Mouse (Mus musculus): ENCODE data around the gene Paics. TPM values are rescaled to one million over a fixed set of nuclear protein-coding genes. Genes with fewer than 3 reads are reported as not detected.

Gene Paics
- polyA plus RNA-seq, 1 experiment from 2014 or later = 161 TPM

GRCm38 (mm10) chr5:76947142-76947541, 4.0 kb upstream of the Paics start:
- WGBS = 97% methylated on average over 4 of the region's 4 CpGs
- Histone ChIP-seq H3K27me3 (ENCODE audit: control insufficient read depth, insufficient read depth, low read length) (no peaks in the 10 kb centered on the region), H3K36me3 (replicated peaks; ENCODE audit: control insufficient read depth, insufficient read depth) (no peaks in the 10 kb centered on the region), H3K27ac (no peak overlapping the region), H3K4me2 (replicated peaks) (no peak overlapping the region), H3K9me3 (ENCODE audit: control insufficient read depth, low read length) (no peaks in the 10 kb centered on the region), H3K4me3 (replicated peaks; ENCODE audit: low read length) (no peak overlapping the region), H3K4me1 (replicated peaks; ENCODE audit: control insufficient read depth, insufficient read depth, low read length) (peaks cover 13% of the 10 kb centered on the region), H3K9ac (no peak overlapping the region)
- DNase-seq (ENCODE audit: low spot score) = no peak
- no peak for ATAC-seq (ENCODE audit: low FRiP score)

GRCm38 (mm10) chr5:76947758-76948157, 3.3 kb upstream of the Paics start:
- no peak for ATAC-seq (ENCODE audit: low FRiP score)
- no peaks in the 10 kb centered on the region for H3K9me3 ChIP-seq (ENCODE audit: control insufficient read depth, low read length)

DNA sequence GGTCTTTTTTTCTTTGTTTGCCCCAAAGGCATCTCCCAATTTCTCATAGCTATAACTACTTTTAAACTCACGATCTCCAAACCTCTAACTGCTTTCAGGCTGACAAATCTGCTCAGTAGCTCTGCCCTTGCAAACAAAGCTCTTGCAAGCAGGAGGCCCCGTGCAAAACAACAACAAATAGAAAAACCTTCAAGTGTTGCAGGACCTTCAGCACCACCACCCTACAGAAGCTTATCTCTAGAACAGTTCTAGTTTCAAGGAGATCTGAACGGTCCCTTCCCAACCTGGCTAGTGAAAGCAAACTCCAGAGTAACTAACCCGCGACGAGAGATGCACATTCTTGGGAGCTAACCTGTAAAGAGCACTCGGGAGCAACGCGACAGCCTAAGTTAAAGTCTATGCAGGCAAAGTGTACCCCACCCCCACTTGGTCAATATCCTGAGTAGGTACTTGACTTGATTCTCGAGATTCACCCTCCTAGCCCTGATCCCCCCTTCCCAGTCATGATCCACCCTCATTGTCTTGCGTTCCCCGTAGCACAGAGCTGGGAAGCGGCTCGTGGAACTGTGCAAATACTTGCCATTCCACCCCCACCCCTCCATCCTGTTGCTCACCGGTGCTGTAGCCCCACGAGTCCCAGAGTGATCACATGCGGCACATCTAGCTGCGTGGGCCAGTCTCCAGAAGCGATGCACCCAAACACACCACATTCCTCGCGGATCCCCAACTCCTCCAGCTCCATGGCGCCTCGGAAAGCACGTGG, 583 bp upstream of the Paics start:
- under 1% methylated on average over 24 of the region's 24 CpGs for WGBS
- peak overlapping the region; percentile 53; the same call in 1 of the 2 replicates for H3K27ac ChIP-seq

More at GRCm38 (mm10) chr5:76947758-76948157, 3.3 kb upstream of the Paics start:
- no peak overlapping the region for H3K9ac ChIP-seq
- WGBS = 94% methylated on average over 4 of the region's 4 CpGs
- no peak overlapping the region for H3K27ac ChIP-seq
- no peak for DNase-seq (ENCODE audit: low spot score)
- H3K4me1 ChIP-seq (replicated peaks; ENCODE audit: control insufficient read depth, insufficient read depth, low read length) = peaks cover 20% of the 10 kb centered on the region
- H3K4me2 ChIP-seq (replicated peaks) = no peak overlapping the region
- H3K27me3 ChIP-seq (ENCODE audit: control insufficient read depth, insufficient read depth, low read length) = no peaks in the 10 kb centered on the region
- H3K4me3 ChIP-seq (replicated peaks; ENCODE audit: low read length) = no peak overlapping the region
- H3K36me3 ChIP-seq (replicated peaks; ENCODE audit: control insufficient read depth, insufficient read depth) = no peaks in the 10 kb centered on the region

GRCm38 (mm10) chr5:76952112-76953040, 1.3 kb downstream of the Paics start:
- Histone ChIP-seq H3K27me3 (ENCODE audit: control insufficient read depth, insufficient read depth, low read length) (no peaks in the 10 kb centered on the region), H3K4me2 (replicated peaks) (peak overlapping the region; percentile 70), H3K27ac (peak overlapping the region; percentile 84), H3K4me1 (replicated peaks; ENCODE audit: control insufficient read depth, insufficient read depth, low read length) (peaks cover 22% of the 10 kb centered on the region), H3K9ac (peak overlapping the region; percentile 73), H3K36me3 (replicated peaks; ENCODE audit: control insufficient read depth, insufficient read depth) (peaks cover 12% of the 10 kb centered on the region), H3K4me3 (replicated peaks; ENCODE audit: low read length) (peak overlapping the region; percentile 61), H3K9me3 (ENCODE audit: control insufficient read depth, low read length) (no peaks in the 10 kb centered on the region)
- ATAC-seq (ENCODE audit: low FRiP score) (no peak), DNase-seq (ENCODE audit: low spot score) (no peak)
- WGBS = 20% methylated on average over 7 of the region's 7 CpGs

More for the DNA sequence above, 583 bp upstream of the Paics start:
- peak overlapping the region; percentile 66 for H3K9ac ChIP-seq
- H3K9me3 ChIP-seq (ENCODE audit: control insufficient read depth, low read length) = no peaks in the 10 kb centered on the region
- peak overlapping the region; percentile 61 for H3K4me3 ChIP-seq (replicated peaks; ENCODE audit: low read length)
- no peaks in the 10 kb centered on the region for H3K36me3 ChIP-seq (replicated peaks; ENCODE audit: control insufficient read depth, insufficient read depth)
- no peak for ATAC-seq (ENCODE audit: low FRiP score)
- H3K27me3 ChIP-seq (ENCODE audit: control insufficient read depth, insufficient read depth, low read length) = no peaks in the 10 kb centered on the region
- H3K4me1 ChIP-seq (replicated peaks; ENCODE audit: control insufficient read depth, insufficient read depth, low read length) = peaks cover 22% of the 10 kb centered on the region
- H3K4me2 ChIP-seq (replicated peaks) = peak overlapping the region; percentile 70
- DNase-seq (ENCODE audit: low spot score) = no peak

GRCm38 (mm10) chr5:76953794-76954193, 2.7 kb downstream of the Paics start:
- no peak overlapping the region for H3K4me2 ChIP-seq (replicated peaks)
- 77% methylated on average over 3 of the region's 3 CpGs for WGBS
- no peaks in the 10 kb centered on the region for H3K9me3 ChIP-seq (ENCODE audit: control insufficient read depth, low read length)

DNA sequence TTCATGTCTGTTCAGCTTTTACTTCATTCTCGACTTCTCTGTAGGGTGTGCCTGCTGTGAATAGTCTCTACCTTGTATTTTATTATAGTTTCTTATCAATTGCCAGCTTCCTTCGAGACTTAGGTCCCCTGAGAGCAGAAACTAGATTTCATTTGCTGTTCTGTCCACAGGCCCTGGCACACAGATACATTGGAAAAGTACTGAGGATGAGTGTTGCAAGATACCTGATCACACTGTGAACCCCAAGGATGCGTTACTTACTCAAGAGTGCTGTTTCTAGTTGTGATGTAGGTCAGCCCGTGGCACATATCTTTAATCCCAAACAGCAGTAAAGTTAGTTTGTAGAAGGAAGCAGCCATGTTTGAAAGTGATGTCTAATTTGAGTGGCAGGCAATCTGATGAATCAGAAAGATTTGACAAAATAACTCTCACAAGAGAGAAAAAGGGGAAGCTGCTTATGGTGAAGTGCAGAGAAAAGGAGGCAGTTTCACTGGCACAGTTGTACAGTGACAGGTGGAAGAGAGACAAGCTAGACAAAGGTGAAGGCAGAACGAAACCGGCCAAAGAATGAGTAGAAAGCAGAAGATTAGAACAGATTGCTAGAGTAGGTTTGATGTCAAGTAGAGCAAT, 3.3 kb downstream of the Paics start:
- Histone ChIP-seq H3K36me3 (replicated peaks; ENCODE audit: control insufficient read depth, insufficient read depth) (peaks cover 29% of the 10 kb centered on the region), H3K4me1 (replicated peaks; ENCODE audit: control insufficient read depth, insufficient read depth, low read length) (peaks cover 21% of the 10 kb centered on the region), H3K27ac (no peak overlapping the region), H3K9me3 (ENCODE audit: control insufficient read depth, low read length) (no peaks in the 10 kb centered on the region), H3K4me2 (replicated peaks) (no peak overlapping the region), H3K9ac (no peak overlapping the region), H3K4me3 (replicated peaks; ENCODE audit: low read length) (no peak overlapping the region), H3K27me3 (ENCODE audit: control insufficient read depth, insufficient read depth, low read length) (no peaks in the 10 kb centered on the region)
- ATAC-seq (ENCODE audit: low FRiP score) (no peak), DNase-seq (ENCODE audit: low spot score) (no peak)
- WGBS = 88% methylated on average over 6 of the region's 6 CpGs

More at GRCm38 (mm10) chr5:76953794-76954193, 2.7 kb downstream of the Paics start:
- ATAC-seq (ENCODE audit: low FRiP score) (no peak), DNase-seq (ENCODE audit: low spot score) (no peak)
- Histone ChIP-seq H3K27me3 (ENCODE audit: control insufficient read depth, insufficient read depth, low read length) (no peaks in the 10 kb centered on the region), H3K27ac (no peak overlapping the region), H3K4me1 (replicated peaks; ENCODE audit: control insufficient read depth, insufficient read depth, low read length) (peaks cover 22% of the 10 kb centered on the region), H3K4me3 (replicated peaks; ENCODE audit: low read length) (no peak overlapping the region), H3K9ac (no peak overlapping the region), H3K36me3 (replicated peaks; ENCODE audit: control insufficient read depth, insufficient read depth) (peaks cover 25% of the 10 kb centered on the region)

DNA sequence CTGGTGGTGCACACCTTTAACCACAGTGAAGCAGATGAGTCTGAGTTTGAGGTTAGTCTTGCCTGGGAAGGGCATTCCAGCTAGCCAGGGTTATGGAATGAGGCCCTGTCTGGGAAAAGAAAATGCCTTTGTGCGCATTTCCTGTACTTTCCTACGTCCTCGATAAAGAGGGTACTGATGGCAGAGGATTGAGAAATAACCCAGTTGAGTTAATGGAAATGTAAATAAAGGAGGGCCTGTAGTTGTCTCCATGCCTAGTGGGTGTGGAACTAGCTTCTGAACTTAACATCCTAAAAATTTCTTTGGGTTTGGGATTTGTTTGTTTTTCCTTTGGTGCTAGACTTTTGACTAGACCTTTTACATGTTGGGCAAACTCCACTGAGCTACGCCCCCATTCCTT, 4.4 kb downstream of the Paics start:
- H3K4me3 ChIP-seq (replicated peaks; ENCODE audit: low read length) = no peak overlapping the region
- no peak overlapping the region for H3K27ac ChIP-seq
- peaks cover 40% of the 10 kb centered on the region for H3K36me3 ChIP-seq (replicated peaks; ENCODE audit: control insufficient read depth, insufficient read depth)
- DNase-seq (ENCODE audit: low spot score) (no peak), ATAC-seq (ENCODE audit: low FRiP score) (no peak)
- H3K9ac ChIP-seq = no peak overlapping the region
- peaks cover 11% of the 10 kb centered on the region for H3K4me1 ChIP-seq (replicated peaks; ENCODE audit: control insufficient read depth, insufficient read depth, low read length)
- H3K9me3 ChIP-seq (ENCODE audit: control insufficient read depth, low read length) = no peaks in the 10 kb centered on the region
- no peak overlapping the region for H3K4me2 ChIP-seq (replicated peaks)
- WGBS = 92% methylated on average over 4 of the region's 4 CpGs
- no peaks in the 10 kb centered on the region for H3K27me3 ChIP-seq (ENCODE audit: control insufficient read depth, insufficient read depth, low read length)

GRCm38 (mm10) chr5:76957954-76958353, 6.8 kb downstream of the Paics start:
- WGBS = 94% methylated on average over 1 of the region's 1 CpGs
- Histone ChIP-seq H3K4me3 (replicated peaks; ENCODE audit: low read length) (no peak overlapping the region), H3K27me3 (ENCODE audit: control insufficient read depth, insufficient read depth, low read length) (no peaks in the 10 kb centered on the region), H3K4me2 (replicated peaks) (no peak overlapping the region), H3K36me3 (replicated peaks; ENCODE audit: control insufficient read depth, insufficient read depth) (peaks cover 65% of the 10 kb centered on the region), H3K4me1 (replicated peaks; ENCODE audit: control insufficient read depth, insufficient read depth, low read length) (peaks cover under 1% of the 10 kb centered on the region; the same call in 1 of the 2 replicates), H3K9me3 (ENCODE audit: control insufficient read depth, low read length) (no peaks in the 10 kb centered on the region), H3K9ac (no peak overlapping the region), H3K27ac (no peak overlapping the region)
- ATAC-seq (ENCODE audit: low FRiP score) (no peak), DNase-seq (ENCODE audit: low spot score) (no peak)

DNA sequence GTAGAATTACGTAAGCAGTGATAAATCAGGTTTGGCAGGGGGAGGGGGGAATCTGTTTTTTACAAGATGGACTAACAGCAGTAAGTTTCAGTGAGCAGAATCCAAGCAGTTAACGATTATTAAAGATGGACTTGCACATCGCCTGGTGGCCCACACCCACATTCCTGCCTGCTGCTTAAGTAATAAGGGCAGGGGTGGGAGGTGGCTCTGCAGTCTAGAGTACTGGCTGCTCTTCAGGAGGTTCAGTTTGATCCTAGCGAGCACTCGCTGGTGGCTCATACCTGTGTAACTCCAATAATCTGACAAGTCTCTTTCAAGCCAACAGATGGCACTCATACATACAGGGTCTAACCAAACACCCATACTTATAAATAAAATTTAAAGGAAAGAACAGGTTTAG, 8.5 kb downstream of the Paics start:
- ATAC-seq (ENCODE audit: low FRiP score) (no peak), DNase-seq (ENCODE audit: low spot score) (no peak)
- H3K4me1 ChIP-seq (replicated peaks; ENCODE audit: control insufficient read depth, insufficient read depth, low read length) = no peaks in the 10 kb centered on the region
- H3K27ac ChIP-seq = no peak overlapping the region
- WGBS = 84% methylated on average over 5 of the region's 5 CpGs
- no peaks in the 10 kb centered on the region for H3K9me3 ChIP-seq (ENCODE audit: control insufficient read depth, low read length)
- H3K4me3 ChIP-seq (replicated peaks; ENCODE audit: low read length) = no peak overlapping the region
- no peak overlapping the region for H3K9ac ChIP-seq
- no peak overlapping the region for H3K4me2 ChIP-seq (replicated peaks)
- H3K27me3 ChIP-seq (ENCODE audit: control insufficient read depth, insufficient read depth, low read length) = no peaks in the 10 kb centered on the region
- H3K36me3 ChIP-seq (replicated peaks; ENCODE audit: control insufficient read depth, insufficient read depth) = peaks cover 81% of the 10 kb centered on the region

All from hindbrain, embryonic 14.5 days (tissue).